Mouse (Mus musculus): ENCODE results near the gene Strn3. TPM values are rescaled to one million over a fixed set of nuclear protein-coding genes. Genes with fewer than 3 reads are reported as not detected.

The Strn3 gene
- total and polyA plus RNA-seq, 3 experiments, result 24.6 to 114 (median 106) TPM

DNA sequence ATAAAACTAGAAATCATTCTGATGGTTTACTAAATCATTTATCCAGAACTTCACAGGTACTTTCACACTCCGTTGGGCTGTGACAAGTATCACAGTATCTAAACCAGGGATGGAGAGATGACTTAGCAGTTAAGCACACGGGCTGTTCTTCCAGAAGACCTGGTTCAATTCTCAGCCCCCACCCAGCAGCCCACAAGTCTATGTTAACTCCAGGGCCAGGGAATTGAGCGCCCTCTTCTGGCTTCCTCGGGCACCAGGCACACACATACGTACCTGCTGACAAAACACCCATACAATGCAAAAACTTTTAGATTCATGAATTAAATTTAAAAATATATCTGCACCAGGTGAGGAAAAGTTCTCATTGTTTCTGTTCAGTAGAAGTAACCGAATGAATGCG, 121.8 kb downstream of the Strn3 start:
- no peak for TF ChIP-seq CTCF (IDR thresholded peaks at IDR 0.05)
- TF ChIP-seq EP300 (IDR thresholded peaks at IDR 0.05; ENCODE audit: insufficient read depth, low read depth, low read length), result no peak
- no peak for TF ChIP-seq POLR2A (IDR thresholded peaks at IDR 0.05; ENCODE audit: insufficient read depth, low read depth, low read length)
- no peak for DNase-seq
- H3K79me2 ChIP-seq (replicated peaks; ENCODE audit: control insufficient read depth, insufficient read depth, low read length), result no peaks in the 10 kb centered on the region
- H3K27me3 ChIP-seq (ENCODE audit: control insufficient read depth, insufficient read depth, low read length), result no peaks in the 10 kb centered on the region
- H3K4me3 ChIP-seq, result no peak overlapping the region
- H3K9ac ChIP-seq (ENCODE audit: low read depth, low read length), result no peak overlapping the region
- H3K27ac ChIP-seq, result no peak overlapping the region
- no peaks in the 10 kb centered on the region for H3K36me3 ChIP-seq (ENCODE audit: control insufficient read depth, insufficient read depth, low read length)
- intact Hi-C loops (cut with DNase I), result no loop called here
- no peaks in the 10 kb centered on the region for H3K4me1 ChIP-seq (ENCODE audit: control insufficient read depth, insufficient read depth, low read length)
- WGBS, result 69% methylated on average over 7 of the region's 7 CpGs

DNA sequence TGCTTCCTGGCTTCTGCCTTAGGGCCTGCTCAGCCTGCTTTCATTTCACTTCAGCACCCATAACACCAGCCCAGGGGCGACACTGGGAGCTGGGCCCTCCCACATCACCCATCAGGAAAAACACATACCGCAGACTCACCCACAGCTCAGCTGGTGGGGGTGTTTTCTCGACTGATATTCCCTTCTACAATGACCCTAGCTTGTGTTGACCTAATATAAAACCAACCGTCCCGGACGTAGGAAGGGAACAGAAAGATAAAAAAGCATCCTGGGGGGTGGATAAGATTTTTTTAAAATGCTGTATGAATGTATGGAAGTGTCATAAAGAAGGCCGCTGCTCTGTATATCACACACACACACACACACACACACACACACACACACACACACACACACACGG, 122.2 kb downstream of the Strn3 start:
- Histone ChIP-seq H3K4me3 (no peak overlapping the region), H3K36me3 (ENCODE audit: control insufficient read depth, insufficient read depth, low read length) (no peaks in the 10 kb centered on the region), H3K9ac (ENCODE audit: low read depth, low read length) (no peak overlapping the region), H3K4me1 (ENCODE audit: control insufficient read depth, insufficient read depth, low read length) (no peaks in the 10 kb centered on the region), H3K27ac (no peak overlapping the region), H3K79me2 (replicated peaks; ENCODE audit: control insufficient read depth, insufficient read depth, low read length) (no peaks in the 10 kb centered on the region), H3K27me3 (ENCODE audit: control insufficient read depth, insufficient read depth, low read length) (no peaks in the 10 kb centered on the region)
- intact Hi-C loops (cut with DNase I), result no loop called here
- WGBS, result 66% methylated on average over 8 of the region's 8 CpGs
- DNase-seq, result no peak
- TF ChIP-seq CTCF (IDR thresholded peaks at IDR 0.05) (no peak), EP300 (IDR thresholded peaks at IDR 0.05; ENCODE audit: insufficient read depth, low read depth, low read length) (no peak), POLR2A (IDR thresholded peaks at IDR 0.05; ENCODE audit: insufficient read depth, low read depth, low read length) (no peak)

DNA sequence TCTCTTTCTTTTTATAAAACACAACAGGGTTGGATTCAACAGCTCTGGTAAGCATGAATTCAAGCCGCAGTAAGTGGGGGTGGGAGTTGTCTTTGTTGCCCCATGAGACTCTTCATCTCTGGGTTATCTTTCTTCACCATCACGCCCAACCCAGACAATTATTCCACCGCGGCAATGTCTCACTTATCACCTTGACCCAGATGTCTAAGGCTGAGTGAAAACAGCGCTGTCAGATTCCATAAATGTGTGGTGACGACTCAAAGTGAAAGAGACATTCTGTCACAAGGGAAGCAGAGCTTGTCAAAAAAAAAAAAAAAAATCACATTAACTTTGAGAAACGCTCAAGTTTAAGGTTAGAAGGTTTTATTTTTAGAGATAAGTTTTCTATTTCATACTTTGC, 124.5 kb downstream of the Strn3 start:
- no peaks in the 10 kb centered on the region for H3K4me1 ChIP-seq (ENCODE audit: control insufficient read depth, insufficient read depth, low read length)
- no peaks in the 10 kb centered on the region for H3K36me3 ChIP-seq (ENCODE audit: control insufficient read depth, insufficient read depth, low read length)
- H3K27me3 ChIP-seq (ENCODE audit: control insufficient read depth, insufficient read depth, low read length), result no peaks in the 10 kb centered on the region
- TF ChIP-seq EP300 (IDR thresholded peaks at IDR 0.05; ENCODE audit: insufficient read depth, low read depth, low read length), result no peak
- no peak for TF ChIP-seq CTCF (IDR thresholded peaks at IDR 0.05)
- no peak for TF ChIP-seq POLR2A (IDR thresholded peaks at IDR 0.05; ENCODE audit: insufficient read depth, low read depth, low read length)
- H3K27ac ChIP-seq, result no peak overlapping the region
- H3K9ac ChIP-seq (ENCODE audit: low read depth, low read length), result no peak overlapping the region
- intact Hi-C loops (cut with DNase I), result no loop called here
- WGBS, result 40% methylated on average over 7 of the region's 7 CpGs
- H3K4me3 ChIP-seq, result no peak overlapping the region
- H3K79me2 ChIP-seq (replicated peaks; ENCODE audit: control insufficient read depth, insufficient read depth, low read length), result no peaks in the 10 kb centered on the region
- no peak for DNase-seq

DNA sequence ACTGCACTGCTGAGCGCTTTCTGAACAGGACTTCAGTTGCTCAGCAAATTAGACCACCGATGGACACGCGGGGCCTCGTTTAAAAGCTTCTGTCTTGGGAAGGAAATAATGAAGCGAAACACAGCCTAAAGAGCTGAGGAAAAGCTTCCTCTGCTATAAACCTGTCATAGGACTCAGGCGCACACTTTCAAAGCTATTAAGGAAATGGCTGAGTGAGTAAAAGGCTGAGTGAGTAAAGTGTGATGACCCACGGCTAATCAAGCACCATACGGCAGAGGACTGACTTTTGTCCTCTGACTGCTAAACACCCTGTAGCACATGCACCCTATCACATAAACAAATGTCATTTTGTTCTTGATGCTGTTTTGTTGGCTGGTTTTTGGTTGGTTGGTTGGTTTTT, 130.3 kb downstream of the Strn3 start:
- intact Hi-C loops (cut with DNase I), result no loop called here
- H3K79me2 ChIP-seq (replicated peaks; ENCODE audit: control insufficient read depth, insufficient read depth, low read length), result no peaks in the 10 kb centered on the region
- WGBS, result 82% methylated on average over 9 of the region's 9 CpGs
- TF ChIP-seq EP300 (IDR thresholded peaks at IDR 0.05; ENCODE audit: insufficient read depth, low read depth, low read length) (no peak), CTCF (IDR thresholded peaks at IDR 0.05) (no peak), POLR2A (IDR thresholded peaks at IDR 0.05; ENCODE audit: insufficient read depth, low read depth, low read length) (no peak)
- H3K27ac ChIP-seq, result no peak overlapping the region
- no peaks in the 10 kb centered on the region for H3K36me3 ChIP-seq (ENCODE audit: control insufficient read depth, insufficient read depth, low read length)
- no peak for DNase-seq
- H3K9ac ChIP-seq (ENCODE audit: low read depth, low read length), result no peak overlapping the region
- no peaks in the 10 kb centered on the region for H3K4me1 ChIP-seq (ENCODE audit: control insufficient read depth, insufficient read depth, low read length)
- H3K4me3 ChIP-seq, result no peak overlapping the region
- H3K27me3 ChIP-seq (ENCODE audit: control insufficient read depth, insufficient read depth, low read length), result no peaks in the 10 kb centered on the region

Other genes starting within 250 kb of the Strn3 start
- gene Coch, start 98.6 kb downstream of the Strn3 start, total RNA-seq (2021), result under 1 TPM; 0.25 to 0.37 TPM
- 0.16 and 0.44 TPM in 2 replicates for gene Coch, start 98.6 kb downstream of the Strn3 start, polyA plus RNA-seq (2012; rRNA removed)
- 10 to 100 TPM; 52.0 to 65.4 TPM for gene Ap4s1, start 864 bp downstream of the Strn3 start, total RNA-seq (2021)
- 20.4 and 31.1 TPM in 2 replicates for gene Ap4s1, start 864 bp downstream of the Strn3 start, polyA plus RNA-seq (2012; rRNA removed)
- 10 to 100 TPM; 74.9 to 85.1 TPM for gene Hectd1, start 137.6 kb upstream of the Strn3 start, total RNA-seq (2021)
- 17.3 and 36.7 TPM in 2 replicates for gene Hectd1, start 137.6 kb upstream of the Strn3 start, polyA plus RNA-seq (2012; rRNA removed)